Mouse (Mus musculus): ENCODE measurements around the gene Cabp2.
A peak's percentile ranks its signal among the peaks of the same experiment; 100 is the strongest.
"Not testable (repeated sequence)": the region's sequence is repeated elsewhere in the genome, so short reads cannot be mapped to it uniquely, and the experiment has no call there.

The Cabp2 gene

DNA sequence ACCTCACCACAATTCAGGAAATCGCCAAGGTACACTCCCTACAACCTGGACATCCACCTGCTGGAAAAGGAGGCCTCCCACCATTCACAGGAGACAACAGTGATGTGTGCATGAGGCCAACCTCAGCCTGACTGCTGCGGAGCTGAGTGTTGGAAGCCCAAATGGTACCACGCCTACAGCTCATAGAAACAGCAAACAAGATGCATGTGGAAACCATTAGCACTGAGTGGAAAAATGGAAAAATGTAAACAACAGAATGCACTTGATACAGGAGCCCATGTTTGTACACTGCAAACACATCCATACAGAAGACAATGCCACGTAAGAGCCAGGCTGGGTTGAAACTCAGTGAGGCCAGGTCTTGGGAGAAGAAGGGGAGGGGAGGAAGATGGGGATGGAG lies 43.1 kb downstream of the Cabp2 start:
- no peak for DNase-seq (ENCODE audit: low spot score in 2 of 2)

DNA sequence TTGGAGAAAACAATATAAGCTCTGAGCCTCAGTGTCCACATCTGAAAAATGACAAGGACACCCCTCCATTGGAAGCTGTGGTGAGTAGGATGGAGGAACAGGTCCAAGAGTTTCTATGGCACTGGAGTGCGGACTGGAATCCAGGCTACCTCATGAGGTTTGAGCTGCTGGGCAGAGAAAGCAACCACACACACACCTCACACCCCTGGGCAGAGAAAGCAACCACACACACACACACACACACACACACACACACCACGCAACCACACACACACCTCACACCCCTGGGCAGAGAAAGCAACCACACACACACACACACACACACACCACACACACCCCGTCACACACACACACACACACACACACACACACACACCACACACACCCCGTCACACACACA lies 43.9 kb downstream of the Cabp2 start:
- not testable (repeated sequence) for DNase-seq (ENCODE audit: low spot score in 2 of 2)

DNA sequence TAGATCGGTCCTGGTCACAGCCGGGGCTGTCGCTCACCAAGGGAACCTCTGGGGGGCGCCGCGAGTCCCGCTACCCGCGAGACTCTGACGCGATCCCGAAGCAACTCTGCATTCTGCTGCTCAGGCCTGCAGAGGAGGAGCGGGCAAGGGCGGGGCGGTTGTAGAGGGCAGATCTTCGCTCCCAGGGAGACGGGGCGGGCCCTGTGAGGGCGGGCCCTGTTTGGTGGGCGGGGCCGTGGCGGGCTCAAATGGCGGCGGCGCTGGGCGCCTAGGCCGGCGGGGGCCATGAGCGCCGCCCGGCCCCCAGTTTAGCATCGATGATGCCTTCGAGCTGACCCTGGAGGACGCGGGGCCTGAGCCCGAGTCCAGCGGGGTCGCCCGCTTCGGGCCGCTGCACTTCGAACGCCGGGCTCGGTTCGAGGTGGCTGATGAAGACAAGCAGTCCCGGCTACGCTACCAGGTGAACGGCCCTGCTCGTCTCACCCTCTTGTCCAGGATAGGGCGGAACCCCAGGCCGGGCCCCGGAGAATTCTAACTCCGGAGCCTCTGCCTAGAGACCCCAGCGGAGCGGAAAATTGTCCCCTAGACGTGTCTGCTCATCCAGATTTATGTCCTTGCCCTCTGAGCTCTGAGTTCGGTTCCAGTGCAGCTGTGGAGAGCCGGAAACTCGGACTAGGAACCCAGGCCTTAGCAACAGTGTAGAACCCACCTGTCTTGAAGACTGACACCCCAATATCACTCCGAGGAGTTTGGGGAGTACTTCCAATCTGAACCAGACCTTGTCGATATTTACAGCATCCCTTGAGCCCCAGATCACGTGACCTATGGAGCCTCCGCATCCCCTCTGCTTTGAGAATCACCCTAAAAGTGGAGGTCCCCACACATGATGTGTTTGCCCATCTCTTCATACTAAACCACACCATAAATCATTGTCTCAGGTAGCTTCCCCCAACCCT lies 44.6 kb downstream of the Cabp2 start, which contains the start of gene Aip:
TSS of gene Aip (minus strand) at position 118 of the 956 bp plus-strand sequence.
- peak; percentile 98 to 99 for DNase-seq (ENCODE audit: low spot score in 2 of 2)

DNA sequence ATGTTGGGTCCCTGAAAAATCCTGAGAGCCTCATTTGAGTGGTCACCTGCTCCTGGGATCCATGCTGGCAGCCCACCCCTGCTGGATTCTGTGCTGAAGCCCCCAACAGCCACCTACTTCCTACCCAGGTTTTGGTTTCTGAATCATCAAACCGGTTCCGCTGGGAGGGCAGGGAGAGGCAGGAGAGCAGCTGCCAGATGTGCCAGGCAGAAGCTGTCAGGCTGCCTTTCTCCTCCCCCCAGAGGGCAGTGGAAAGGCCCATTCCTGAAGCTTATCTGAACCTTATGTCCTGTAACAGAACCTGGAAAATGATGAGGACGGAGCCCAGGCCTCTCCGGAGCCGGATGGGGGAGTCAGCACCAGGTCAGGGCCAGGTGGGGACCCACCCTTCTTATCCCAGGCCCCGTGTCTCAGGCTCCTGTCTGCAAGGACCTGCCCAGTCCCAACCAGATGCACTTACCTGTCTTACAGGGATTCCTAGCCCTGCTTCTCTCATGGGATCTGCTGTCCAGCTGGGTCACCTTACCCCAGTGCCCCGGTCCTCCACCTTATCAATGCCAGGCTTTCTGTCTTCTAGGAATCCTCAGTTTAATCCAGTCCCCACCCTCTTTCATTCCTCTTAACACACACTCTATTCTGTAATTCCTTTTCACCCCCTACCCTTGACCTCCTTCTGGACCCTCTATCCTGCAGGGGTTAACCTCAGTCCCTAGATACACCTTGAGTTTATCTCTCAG lies 45.5 kb downstream of the Cabp2 start:
- DNase-seq (ENCODE audit: low spot score in 2 of 2): no peak

DNA sequence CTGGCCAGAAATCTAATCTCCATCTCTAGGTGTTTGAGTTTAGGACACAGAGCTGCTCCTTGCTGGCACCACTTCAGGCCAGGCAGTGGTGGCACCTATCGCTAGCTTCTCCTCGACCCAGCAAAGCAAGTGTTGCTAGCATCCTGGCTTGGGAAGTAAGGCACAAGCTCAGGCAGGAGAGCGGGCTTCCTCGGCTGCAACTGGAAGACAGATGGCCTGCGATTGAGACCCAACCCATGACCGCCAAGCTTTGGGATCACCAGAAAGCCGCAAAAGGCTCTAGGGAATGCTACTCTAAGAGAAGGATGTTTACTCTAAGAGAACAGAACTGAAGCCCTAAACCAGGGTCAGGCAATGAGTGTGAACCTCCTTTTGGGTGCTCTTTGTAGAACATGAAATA lies 48.1 kb downstream of the Cabp2 start:
- DNase-seq (ENCODE audit: low spot score in 2 of 2): no peak

DNA sequence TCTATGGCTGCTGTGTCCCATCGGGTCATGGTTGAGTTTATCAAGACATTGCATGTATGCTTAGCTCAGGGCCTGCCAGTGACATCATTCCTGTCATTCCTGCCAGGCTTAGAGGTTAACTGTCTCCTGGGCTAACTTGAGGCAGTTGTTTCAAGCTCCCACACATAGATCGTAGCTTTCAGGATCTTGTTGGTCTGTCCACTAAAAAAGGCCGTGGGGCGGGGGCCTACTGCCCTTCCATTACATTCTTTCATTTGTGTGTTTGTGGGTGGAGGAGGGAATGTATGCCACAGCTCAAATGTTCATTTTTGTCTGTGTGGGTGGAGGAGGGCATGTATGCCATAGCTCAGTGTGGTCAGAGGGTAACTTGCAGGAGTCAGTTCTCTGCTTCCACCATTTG lies 48.7 kb downstream of the Cabp2 start:
- DNase-seq (ENCODE audit: low spot score in 2 of 2): no peak

DNA sequence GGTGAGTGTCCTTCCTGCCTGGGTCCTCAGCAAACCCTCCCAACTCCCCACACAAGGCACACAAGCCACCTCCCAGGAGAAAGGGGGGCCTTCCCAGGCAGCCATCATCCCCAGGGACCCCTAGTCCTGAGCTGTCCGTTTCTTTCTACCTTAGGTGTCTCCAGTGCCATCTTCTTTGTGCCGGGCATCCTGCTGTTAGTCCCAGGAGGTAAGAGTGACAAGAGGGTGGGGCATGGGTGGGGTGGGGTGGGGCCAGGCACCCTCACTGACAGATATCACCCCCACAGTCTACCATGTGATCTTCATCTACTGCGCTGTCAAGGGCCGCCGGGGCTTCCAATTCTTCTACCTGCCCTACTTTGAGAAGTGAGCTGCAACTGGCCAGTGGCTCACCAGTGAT lies 49.7 kb downstream of the Cabp2 start:
- DNase-seq (ENCODE audit: low spot score in 2 of 2): no peak

DNA sequence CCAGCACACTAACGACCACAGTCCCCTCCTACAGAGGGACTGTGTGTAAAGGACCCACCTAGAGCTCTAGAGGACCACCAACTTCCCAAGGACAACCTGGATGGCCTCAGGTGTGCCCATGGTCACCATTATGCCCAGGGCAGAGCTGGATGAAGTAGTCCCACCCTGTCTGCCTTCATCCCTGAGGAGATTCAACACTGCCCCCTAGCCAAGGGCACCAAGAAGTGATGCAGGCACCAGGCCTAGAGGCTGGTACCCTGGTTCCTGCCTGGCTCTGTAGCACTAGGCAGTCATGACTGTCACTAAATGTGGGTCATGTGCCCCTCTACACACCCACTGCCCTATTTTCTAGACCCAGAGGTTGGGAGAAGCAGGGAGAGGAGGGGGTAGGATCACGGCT lies 50.4 kb downstream of the Cabp2 start:
- no peak for DNase-seq (ENCODE audit: low spot score in 2 of 2)

DNA sequence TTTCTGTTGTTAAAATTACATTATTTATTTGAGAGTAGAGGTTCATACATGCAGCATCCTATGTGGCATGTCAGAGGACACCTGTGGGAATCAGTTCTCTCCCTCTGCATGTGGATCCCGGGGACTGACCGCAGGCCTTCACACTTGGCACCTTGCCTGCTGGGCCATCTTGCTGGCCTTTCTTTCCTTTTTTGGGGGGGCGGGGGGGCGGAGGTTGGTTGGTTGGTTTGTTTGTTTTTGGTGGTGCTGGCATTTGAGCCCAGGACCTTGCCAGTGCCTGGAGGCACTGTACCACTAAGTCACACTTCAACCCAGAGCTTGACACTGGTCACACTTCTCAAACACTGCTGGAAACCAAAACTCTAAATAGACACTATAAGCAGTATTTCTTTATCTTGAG lies 53.0 kb downstream of the Cabp2 start:
- DNase-seq (ENCODE audit: low spot score in 2 of 2): no peak

DNA sequence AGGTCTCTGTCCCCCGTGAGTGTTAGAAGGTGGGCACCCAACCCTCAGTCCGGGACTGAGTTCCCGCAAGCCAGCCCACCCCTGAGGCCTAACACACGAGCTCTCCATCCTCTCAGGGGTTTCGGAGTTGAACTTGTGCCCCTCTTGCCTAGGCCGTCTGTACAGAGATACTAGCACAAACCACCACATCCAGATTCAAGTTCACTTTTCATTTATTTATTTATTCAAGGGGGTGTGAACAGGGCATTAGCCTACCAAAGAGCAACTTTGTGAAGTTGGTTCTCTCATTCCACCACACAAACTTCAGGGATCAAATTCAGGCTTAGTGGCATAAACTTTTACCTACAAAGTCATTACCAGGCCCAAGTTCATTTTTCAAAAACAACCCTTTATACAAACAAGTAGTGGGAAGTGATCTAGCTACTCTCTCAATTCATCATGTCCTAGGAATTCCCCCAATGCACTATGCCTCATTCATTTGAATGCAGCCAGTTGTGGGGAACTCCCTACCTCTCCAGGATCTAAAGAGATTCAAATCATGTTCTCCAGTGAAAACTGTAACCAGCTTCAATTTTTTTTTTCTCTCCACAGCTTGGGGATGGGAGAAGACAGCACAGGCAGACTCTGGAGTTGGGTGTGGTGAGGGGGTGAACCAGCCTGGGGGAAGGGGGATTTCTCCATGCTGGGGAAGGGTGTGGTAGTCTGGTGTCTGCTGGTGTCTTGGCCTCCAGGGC lies 54.0 kb downstream of the Cabp2 start:
- not testable (repeated sequence) for DNase-seq (ENCODE audit: low spot score in 2 of 2)

DNA sequence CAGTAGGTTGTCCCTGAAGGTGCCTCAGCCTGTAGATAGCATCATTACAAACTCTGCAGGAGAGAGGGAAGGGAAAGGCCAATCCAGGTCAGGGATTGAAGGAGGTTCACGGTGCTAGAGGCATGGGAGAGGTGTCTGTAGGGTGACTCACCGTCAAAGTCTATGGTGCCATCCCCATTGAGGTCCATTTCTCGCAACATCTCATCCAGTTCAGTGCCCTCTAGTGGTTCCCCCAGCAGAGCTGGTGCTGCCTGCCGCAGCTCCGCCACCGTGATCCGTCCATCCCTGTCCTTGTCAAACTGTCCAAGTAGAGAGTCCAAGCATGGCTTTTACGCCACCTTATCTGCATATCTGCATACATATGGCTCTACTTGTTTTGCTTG lies 54.6 kb downstream of the Cabp2 start:
- DNase-seq (ENCODE audit: low spot score in 2 of 2): not testable (repeated sequence)

DNA sequence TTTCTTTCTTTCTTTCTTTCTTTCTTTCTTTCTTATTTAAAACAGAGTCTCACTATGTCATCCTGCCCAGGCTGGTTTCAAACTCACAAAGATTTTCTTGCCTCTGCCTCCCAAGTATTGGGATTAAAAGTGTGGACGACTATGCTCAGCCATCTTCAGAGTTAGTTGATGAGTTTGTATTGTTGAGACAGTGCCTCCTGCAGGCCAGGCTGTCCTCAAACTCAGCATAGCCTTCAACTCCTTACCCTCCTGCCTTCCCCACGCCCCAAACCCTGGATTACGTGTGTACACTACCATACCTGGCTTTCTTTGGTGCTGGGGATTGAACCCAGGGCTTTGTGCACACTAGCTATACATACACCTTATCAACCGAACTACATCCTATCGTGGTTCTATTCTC lies 55.1 kb downstream of the Cabp2 start:
- DNase-seq (ENCODE audit: low spot score in 2 of 2): no peak

Measured in urinary bladder, postnatal 4 days (tissue).